Mouse (Mus musculus): ENCODE results near the gene Dohh.

The Dohh gene

DNA sequence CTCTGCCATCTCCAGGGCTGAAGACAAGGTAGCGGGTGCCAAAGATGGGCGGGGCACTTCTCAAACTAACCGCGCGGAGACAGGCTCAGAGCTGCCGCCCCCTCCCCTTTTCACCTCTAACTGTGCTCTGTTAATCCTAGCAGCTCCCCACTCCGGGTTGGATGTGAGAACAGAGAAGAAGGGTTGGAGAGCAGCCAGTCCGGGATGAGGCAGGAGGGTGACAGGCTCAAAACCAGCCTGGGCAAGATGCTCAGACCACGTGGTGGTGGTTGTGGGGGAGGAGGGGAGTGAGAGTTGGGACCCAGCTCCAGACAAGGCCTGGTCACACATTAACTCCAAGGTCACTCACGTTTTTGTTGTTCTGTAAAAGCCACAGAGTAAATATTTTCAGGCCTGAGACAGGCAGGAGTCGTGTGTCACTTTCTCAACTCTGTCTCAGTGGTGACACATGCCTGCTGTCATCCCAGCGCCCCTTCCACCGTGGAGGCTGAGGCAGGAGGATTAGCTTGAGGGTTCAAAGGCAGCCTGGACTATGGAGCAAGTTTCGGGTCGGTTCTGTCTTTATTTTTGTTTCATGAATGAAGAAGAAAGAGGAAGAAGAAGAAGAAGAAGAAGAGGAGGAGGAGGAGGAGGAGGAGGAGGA is 47.4 kb downstream of the Dohh start:
- peak; percentile 42 for DNase-seq

GRCm38 (mm10) chr10:81432169-81432867 is 48.1 kb downstream of the Dohh start:
- DNase-seq: no peak

DNA sequence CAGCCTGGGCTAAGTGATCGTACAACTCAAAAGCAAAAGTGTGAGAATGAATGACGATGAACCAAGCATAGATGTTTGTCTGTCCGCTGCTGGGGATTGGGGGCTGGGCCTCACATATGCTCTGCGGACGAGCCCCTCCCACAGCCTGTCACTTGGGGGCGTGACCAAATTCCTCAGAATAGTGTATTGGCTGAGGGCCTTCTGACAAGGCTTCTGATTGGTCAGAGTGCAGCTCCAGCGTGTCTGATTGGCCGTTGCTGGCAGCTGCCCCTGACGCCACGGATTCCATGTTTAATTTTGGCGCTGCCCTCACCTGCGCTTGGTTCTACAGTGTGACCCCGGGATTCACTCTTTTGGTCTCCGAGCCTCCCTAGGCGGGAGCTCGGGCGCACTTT is 48.6 kb downstream of the Dohh start:
- peak; percentile 94 for DNase-seq

GRCm38 (mm10) chr10:81433541-81434289 is 49.5 kb downstream of the Dohh start:
- peak; percentile 69 for DNase-seq

DNA sequence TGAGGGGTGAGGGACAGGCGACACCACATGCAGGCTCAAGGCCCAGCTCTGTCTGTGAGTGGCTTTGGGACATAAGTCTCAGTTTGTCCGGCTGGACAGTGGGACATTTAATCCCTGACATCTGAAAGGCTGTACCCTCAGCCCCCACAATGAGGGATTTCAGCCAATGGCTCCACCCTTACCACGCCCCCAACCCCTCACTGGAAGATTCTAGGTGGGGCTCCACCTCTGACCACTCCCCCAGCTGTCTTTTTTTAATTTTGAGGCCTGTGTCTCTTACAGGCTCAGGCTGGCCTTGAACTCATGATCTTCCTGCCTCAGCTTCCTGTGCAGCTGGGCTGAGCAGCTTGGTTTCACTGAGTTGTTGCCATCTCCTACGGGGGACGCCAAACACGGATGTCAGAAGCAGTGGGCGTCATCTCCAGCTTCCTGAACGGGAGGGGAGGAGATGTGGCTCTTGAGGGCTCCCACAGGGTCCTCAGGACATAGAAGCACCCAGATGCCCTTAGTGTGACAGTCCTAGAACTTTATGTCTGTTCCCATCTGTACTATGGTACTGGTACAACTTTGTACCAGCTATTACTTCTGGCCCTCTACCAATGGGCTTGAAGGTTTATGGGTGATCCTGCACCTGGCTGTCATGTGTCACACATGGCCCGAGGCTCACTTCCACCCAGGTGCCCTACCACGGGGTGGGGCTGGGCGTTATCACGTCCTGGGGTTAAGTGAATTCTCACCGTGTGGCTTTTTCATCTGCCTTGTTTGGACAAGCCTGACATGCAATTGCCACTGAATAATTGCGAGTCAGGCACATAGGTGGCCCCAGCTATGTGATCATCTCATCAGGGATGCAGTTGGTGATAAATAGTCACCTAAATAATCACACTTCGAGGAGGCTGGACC is 50.4 kb downstream of the Dohh start:
- DNase-seq: peak; percentile 36

- no peak for DNase-seq
These were observed 51.2 kb downstream of the Dohh start for GRCm38 (mm10) chr10:81435436-81435835.

Data from thymus, postnatal 14 days (tissue).